Mouse (Mus musculus) lung, embryonic 16.5 days (tissue): ENCODE measurements around the gene Mgll. TPM values are rescaled to one million over a fixed set of nuclear protein-coding genes. Genes with fewer than 3 reads are reported as not detected.

Experiments used
- ATAC-seq: fragments of 200-750 bp; cut with Nextera tagmentation; 2 replicates; pipeline ENCODE4 v1.8.0; 2017; ENCODE audit warnings: low read depth, mild to moderate bottlenecking, moderate library complexity
- H3K27ac ChIP-seq: fragments of 300-500 bp; sonication (generic); 2 replicates; pipeline ENCODE4 v1.5.1; 2014; ENCODE audit warnings: mild to moderate bottlenecking, control low read depth, low read length
- H3K27me3 ChIP-seq: fragments of 300-500 bp; sonication (generic); 2 replicates; pipeline ENCODE4 v1.6.1; 2014; ENCODE audit warnings: low read depth, low read length, mixed read lengths; ENCODE audit not compliant: control insufficient read depth, insufficient read depth
- H3K36me3 ChIP-seq: fragments of 300-500 bp; sonication (generic); 2 replicates; pipeline ENCODE4 v1.6.1; 2014; ENCODE audit warnings: low read length; ENCODE audit not compliant: control insufficient read depth, insufficient read depth
- H3K4me1 ChIP-seq: fragments of 300-500 bp; sonication (generic); replicated peaks from 2 replicates; pipeline ENCODE4 v1.6.1; 2014; ENCODE audit warnings: low read length, mixed read lengths; ENCODE audit not compliant: control insufficient read depth, insufficient read depth
- H3K4me2 ChIP-seq: fragments of 300-500 bp; sonication (generic); 2 replicates; pipeline ENCODE4 v1.6.1; 2014; ENCODE audit warnings: low read depth, low read length, control low read depth
- H3K4me3 ChIP-seq: fragments of 300-500 bp; sonication (generic); 2 replicates; pipeline ENCODE4 v1.5.1; 2014; ENCODE audit warnings: mild to moderate bottlenecking, low read length, control low read depth
- H3K9ac ChIP-seq: fragments of 300-500 bp; sonication (generic); 2 replicates; pipeline ENCODE4 v1.6.1; 2014; ENCODE audit warnings: low read length, control low read depth
- H3K9me3 ChIP-seq: fragments of 300-500 bp; sonication (generic); 2 replicates; pipeline ENCODE4 v1.6.1; 2016; ENCODE audit warnings: low read length; ENCODE audit not compliant: control insufficient read depth
- WGBS: fragments of 180-500 bp; shearing (Covaris S2); extraction: QIAGEN DNeasy Blood & Tissue Kit; methylation state at CpG from one replicate; pipeline ENCODE4 v1.1.7; 2014; 5-methylcytosine and 5-hydroxymethylcytosine counted together
- polyA plus RNA-seq: library from polyadenylated mRNA; unstranded; fragments of >200 nt; fragmentation: Nextera tagmentation; extraction: Ambion mirVana; gene quantifications from 2 replicates; pipeline ENCODE4 v1.2.1, GENCODE M21; 2015

Mgll gene
- polyA plus RNA-seq, 1 experiment from 2014 or later, result 73.2 TPM

DNA sequence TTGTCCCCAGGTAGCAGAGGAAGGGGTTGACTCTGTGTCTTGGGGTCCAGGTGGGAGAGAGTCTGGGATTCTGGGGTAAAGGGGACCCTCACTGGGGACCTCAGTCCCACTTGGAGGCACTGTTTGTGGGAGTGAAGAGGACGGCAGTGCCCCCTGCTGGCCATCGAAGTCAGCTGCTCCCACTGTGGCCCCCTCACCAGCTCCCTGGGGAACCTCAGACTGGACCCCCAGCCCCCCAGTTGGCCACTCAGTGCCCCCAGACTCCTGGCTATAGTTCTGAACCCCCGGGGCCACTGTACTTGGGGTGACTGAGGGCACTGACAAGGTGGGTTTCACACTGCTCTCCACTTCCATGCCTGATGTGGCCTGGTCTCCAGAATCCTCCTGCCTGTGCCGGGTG lies 125.1 kb downstream of the Mgll start:
- Histone ChIP-seq H3K4me2 (no peak overlapping the region), H3K27me3 (no peaks in the 10 kb centered on the region), H3K27ac (no peak overlapping the region), H3K9me3 (no peaks in the 10 kb centered on the region), H3K9ac (no peak overlapping the region), H3K4me1 (no peaks in the 10 kb centered on the region), H3K4me3 (no peak overlapping the region), H3K36me3 (no peaks in the 10 kb centered on the region)
- WGBS, result 48% methylated on average over 4 of the region's 4 CpGs
- ATAC-seq, result no peak

- no peak overlapping the region for H3K9ac ChIP-seq
- no peaks in the 10 kb centered on the region for H3K4me1 ChIP-seq
- no peak overlapping the region for H3K4me2 ChIP-seq
- no peak overlapping the region for H3K4me3 ChIP-seq
- no peaks in the 10 kb centered on the region for H3K9me3 ChIP-seq
- no peaks in the 10 kb centered on the region for H3K27me3 ChIP-seq
- H3K27ac ChIP-seq, result no peak overlapping the region
- no peaks in the 10 kb centered on the region for H3K36me3 ChIP-seq
- 88% methylated on average over 7 of the region's 7 CpGs for WGBS
- ATAC-seq, result no peak
Measured at GRCm38 (mm10) chr6:88850034-88850433, 125.8 kb downstream of the Mgll start.

GRCm38 (mm10) chr6:88854509-88854908 lies 130.3 kb downstream of the Mgll start:
- no peaks in the 10 kb centered on the region for H3K4me1 ChIP-seq
- no peak overlapping the region for H3K4me3 ChIP-seq
- ATAC-seq, result no peak
- H3K27me3 ChIP-seq, result no peaks in the 10 kb centered on the region
- no peaks in the 10 kb centered on the region for H3K36me3 ChIP-seq
- 67% methylated on average over 5 of the region's 5 CpGs for WGBS
- no peaks in the 10 kb centered on the region for H3K9me3 ChIP-seq
- no peak overlapping the region for H3K4me2 ChIP-seq
- no peak overlapping the region for H3K9ac ChIP-seq
- no peak overlapping the region for H3K27ac ChIP-seq

DNA sequence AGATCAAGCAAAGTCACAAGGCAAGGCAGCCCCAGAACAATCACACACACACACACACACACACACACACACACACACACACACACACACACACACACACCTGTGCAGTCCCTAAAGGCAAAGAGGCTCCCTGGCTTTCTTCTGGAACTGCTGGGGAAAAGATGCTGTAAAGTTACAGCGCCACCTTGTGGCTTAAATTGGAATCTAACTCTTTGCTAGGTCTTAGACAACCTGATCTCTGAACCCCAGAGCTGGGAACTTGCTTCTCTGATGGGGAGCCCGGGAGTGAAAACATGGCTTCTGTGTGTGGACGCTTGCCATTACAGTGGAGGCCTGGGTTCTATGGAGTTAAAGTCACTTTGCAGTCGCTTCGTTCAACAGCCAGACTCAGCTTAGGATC lies 131.4 kb downstream of the Mgll start:
- no peaks in the 10 kb centered on the region for H3K27me3 ChIP-seq
- 18% methylated on average over 5 of the region's 5 CpGs for WGBS
- no peak overlapping the region for H3K4me2 ChIP-seq
- no peaks in the 10 kb centered on the region for H3K4me1 ChIP-seq
- no peak overlapping the region for H3K4me3 ChIP-seq
- H3K36me3 ChIP-seq, result no peaks in the 10 kb centered on the region
- peak; percentile 24; the same call in 1 of the 2 replicates for ATAC-seq
- H3K9me3 ChIP-seq, result no peaks in the 10 kb centered on the region
- no peak overlapping the region for H3K9ac ChIP-seq
- H3K27ac ChIP-seq, result no peak overlapping the region

GRCm38 (mm10) chr6:88857249-88857648 lies 133.0 kb downstream of the Mgll start:
- Histone ChIP-seq H3K9me3 (no peaks in the 10 kb centered on the region), H3K36me3 (no peaks in the 10 kb centered on the region), H3K27me3 (no peaks in the 10 kb centered on the region), H3K4me2 (no peak overlapping the region), H3K27ac (no peak overlapping the region), H3K9ac (no peak overlapping the region), H3K4me1 (no peaks in the 10 kb centered on the region), H3K4me3 (no peak overlapping the region)
- ATAC-seq, result peak; percentile 18; the same call in 1 of the 2 replicates
- WGBS, result 30% methylated on average over 9 of the region's 9 CpGs

DNA sequence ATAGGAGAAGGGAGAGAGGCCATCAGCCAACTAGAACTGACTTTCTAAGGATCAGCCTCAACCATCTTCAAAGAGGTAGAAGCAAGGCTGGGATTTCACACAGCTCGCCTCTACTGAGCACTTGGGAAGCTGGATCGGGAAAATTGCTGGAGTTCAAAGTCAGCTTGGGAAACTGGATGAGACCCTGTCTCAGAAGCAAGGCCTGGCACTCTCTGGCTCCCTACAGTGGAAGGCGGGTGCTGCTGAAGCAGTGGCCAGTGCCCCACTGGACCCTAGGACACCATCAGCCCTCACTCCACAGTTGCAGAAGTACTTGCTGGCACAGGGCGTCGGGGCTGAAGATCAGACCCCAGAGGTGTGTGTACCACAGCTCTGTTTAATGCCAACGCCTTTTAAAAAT lies 133.6 kb downstream of the Mgll start:
- no peaks in the 10 kb centered on the region for H3K9me3 ChIP-seq
- no peak for ATAC-seq
- H3K36me3 ChIP-seq, result no peaks in the 10 kb centered on the region
- H3K4me2 ChIP-seq, result no peak overlapping the region
- WGBS, result 81% methylated on average over 6 of the region's 6 CpGs
- H3K27ac ChIP-seq, result no peak overlapping the region
- no peaks in the 10 kb centered on the region for H3K4me1 ChIP-seq
- H3K9ac ChIP-seq, result no peak overlapping the region
- H3K4me3 ChIP-seq, result no peak overlapping the region
- H3K27me3 ChIP-seq, result no peaks in the 10 kb centered on the region

DNA sequence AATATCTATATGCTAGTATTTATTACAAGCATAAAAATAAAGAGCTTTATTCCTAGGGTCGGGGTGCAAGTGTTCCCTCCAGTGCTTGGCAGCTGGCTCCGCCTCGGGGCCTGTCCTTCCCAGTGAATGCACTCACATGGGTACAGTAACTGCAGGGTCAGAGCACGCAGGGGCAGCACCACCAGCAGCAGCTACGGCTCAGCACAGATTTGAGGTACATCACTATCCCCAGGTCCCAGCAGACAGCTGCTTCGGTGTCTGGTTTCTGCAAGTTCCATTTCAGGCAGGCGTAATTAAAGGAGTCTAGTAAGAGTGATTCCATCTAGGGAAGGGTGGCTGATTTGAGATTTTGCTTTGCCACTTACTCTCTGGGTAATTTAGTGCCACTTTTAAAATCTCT lies 134.1 kb downstream of the Mgll start:
- no peaks in the 10 kb centered on the region for H3K27me3 ChIP-seq
- H3K9ac ChIP-seq, result no peak overlapping the region
- no peak for ATAC-seq
- H3K9me3 ChIP-seq, result no peaks in the 10 kb centered on the region
- WGBS, result 74% methylated on average over 7 of the region's 7 CpGs
- no peak overlapping the region for H3K4me2 ChIP-seq
- no peak overlapping the region for H3K27ac ChIP-seq
- H3K4me1 ChIP-seq, result no peaks in the 10 kb centered on the region
- no peak overlapping the region for H3K4me3 ChIP-seq
- H3K36me3 ChIP-seq, result no peaks in the 10 kb centered on the region

DNA sequence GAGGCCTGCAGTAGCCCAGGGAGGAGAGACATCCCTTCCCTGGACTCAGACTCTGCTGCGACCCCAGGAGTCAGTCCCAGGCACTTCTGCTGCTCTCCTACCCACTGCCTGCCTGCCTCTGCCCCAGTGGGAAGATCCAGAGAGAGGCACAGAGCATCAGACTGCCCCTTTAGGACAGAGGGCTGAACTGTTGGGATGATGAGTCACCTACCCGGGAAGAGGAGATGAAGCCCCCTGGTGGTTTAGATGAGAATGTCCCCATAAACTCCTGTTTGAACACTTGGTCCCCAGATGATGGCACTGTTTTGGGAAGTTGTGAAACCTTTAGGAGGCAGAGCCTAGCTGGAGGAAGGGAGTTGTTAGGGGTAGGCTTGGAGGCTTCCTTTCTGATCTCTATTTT lies 136.7 kb downstream of the Mgll start:
- Histone ChIP-seq H3K9ac (no peak overlapping the region), H3K4me1 (no peaks in the 10 kb centered on the region), H3K36me3 (no peaks in the 10 kb centered on the region), H3K27me3 (no peaks in the 10 kb centered on the region), H3K4me2 (no peak overlapping the region), H3K4me3 (no peak overlapping the region), H3K27ac (no peak overlapping the region), H3K9me3 (no peaks in the 10 kb centered on the region)
- WGBS, result 19% methylated on average over 2 of the region's 2 CpGs
- peak; percentile 53; the same call in 1 of the 2 replicates for ATAC-seq

GRCm38 (mm10) chr6:88865704-88866103 lies 141.5 kb downstream of the Mgll start:
- Histone ChIP-seq H3K27ac (no peak overlapping the region), H3K4me1 (no peaks in the 10 kb centered on the region), H3K9me3 (no peaks in the 10 kb centered on the region), H3K4me2 (no peak overlapping the region), H3K4me3 (no peak overlapping the region), H3K27me3 (no peaks in the 10 kb centered on the region), H3K36me3 (no peaks in the 10 kb centered on the region), H3K9ac (no peak overlapping the region)
- 82% methylated on average over 7 of the region's 7 CpGs for WGBS
- no peak for ATAC-seq

DNA sequence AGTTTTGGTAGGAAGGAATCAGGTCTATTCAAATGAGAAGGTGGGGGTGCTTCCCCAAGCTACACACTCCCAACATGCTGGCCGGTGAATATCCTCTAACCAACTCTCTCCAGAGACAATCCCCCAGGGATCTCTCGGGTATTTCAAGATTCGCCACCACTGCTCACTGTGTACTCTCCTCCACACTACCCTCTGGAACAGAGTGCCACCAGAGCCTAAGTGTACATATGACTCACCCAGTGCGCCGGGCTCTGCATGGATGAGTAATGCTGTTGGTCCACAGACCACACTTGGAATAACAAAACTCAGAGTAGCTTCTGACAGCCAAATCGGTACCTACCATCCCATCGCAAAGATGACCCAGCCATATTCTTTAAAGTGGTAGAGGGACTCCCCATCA lies 145.2 kb downstream of the Mgll start:
- 85% methylated on average over 7 of the region's 7 CpGs for whole genome bisulfite sequencing
- Histone ChIP-seq H3K27me3 (peaks cover 10% of the 10 kb centered on the region), H3K9me3 (0 out of 2 replicates have a peak, but pooled peaks cover 2% of the 10 kb centered on the region), H3K4me3 (no peak overlapping the region), H3K4me1 (peaks cover 9% of the 10 kb centered on the region), H3K9ac (no peak overlapping the region), H3K36me3 (no peaks in the 10 kb centered on the region), H3K4me2 (no peak overlapping the region), H3K27ac (no peak overlapping the region)
- ATAC-seq, result no peak
